Mouse (Mus musculus) lung, embryonic 14.5 days (tissue): ENCODE measurements around the gene Rpia. TPM values are rescaled to one million over a fixed set of nuclear protein-coding genes. Genes with fewer than 3 reads are reported as not detected.

Source experiments
- ATAC-seq: fragments of 200-750 bp; cut with Nextera tagmentation; 2 replicates; pipeline ENCODE4 v1.8.0; 2017; ENCODE audit warnings: mild to moderate bottlenecking, moderate TSS enrichment, moderate library complexity; ENCODE audit not compliant: insufficient read depth
- DNase-seq: peaks from one replicate; pipeline ENCODE4 v3.0.0-alpha.2; 2015
- H3K27ac ChIP-seq: fragments of 300-500 bp; sonication (generic); 2 replicates; pipeline ENCODE4 v1.5.1; 2014; ENCODE audit warnings: low read depth, mild to moderate bottlenecking, moderate library complexity
- H3K27me3 ChIP-seq: fragments of 300-500 bp; sonication (generic); 2 replicates; pipeline ENCODE4 v1.6.1; 2014; ENCODE audit warnings: low read length, control low read depth; ENCODE audit not compliant: insufficient read depth
- H3K36me3 ChIP-seq: fragments of 300-500 bp; sonication (generic); 2 replicates; pipeline ENCODE4 v1.6.1; 2014; ENCODE audit warnings: control low read depth; ENCODE audit not compliant: insufficient read depth
- H3K4me1 ChIP-seq: fragments of 300-500 bp; sonication (generic); 2 replicates; pipeline ENCODE4 v1.6.1; 2014; ENCODE audit warnings: antibody characterized with exemption, control low read depth; ENCODE audit not compliant: insufficient read depth
- H3K4me2 ChIP-seq: fragments of 300-500 bp; sonication (generic); 2 replicates; pipeline ENCODE4 v1.6.1; 2014; ENCODE audit warnings: mild to moderate bottlenecking
- H3K4me3 ChIP-seq: fragments of 300-500 bp; sonication (generic); 2 replicates; pipeline ENCODE4 v1.5.1; 2014; ENCODE audit warnings: low read depth, low read length
- H3K9ac ChIP-seq: fragments of 300-500 bp; sonication (generic); 2 replicates; pipeline ENCODE4 v1.6.1; 2014
- H3K9me3 ChIP-seq: fragments of 300-500 bp; sonication (generic); 2 replicates; pipeline ENCODE4 v1.6.1; 2016; ENCODE audit warnings: low read depth, low read length, control low read depth
- CTCF ChIP-seq: IDR thresholded peaks from 2 replicates; pipeline ENCODE4 v1.5.1; 2016; ENCODE audit warnings: antibody characterized with exemption, low read depth
- WGBS: fragments of 180-500 bp; shearing (Covaris S2); extraction: QIAGEN DNeasy Blood & Tissue Kit; methylation state at CpG from one replicate; pipeline ENCODE4 v1.1.7; 2014; 5-methylcytosine and 5-hydroxymethylcytosine counted together
- polyA plus RNA-seq: library from polyadenylated mRNA; unstranded; fragments of >200 nt; fragmentation: Nextera tagmentation; extraction: Ambion mirVana; gene quantifications from 2 replicates; pipeline ENCODE4 v1.2.1, GENCODE M21; 2014

Gene Rpia
- polyA plus RNA-seq, 1 experiment from 2014 or later = 2.5 TPM

GRCm38 (mm10) chr6:70813921-70814628 lies 22.0 kb upstream of the Rpia start:
- no peak overlapping the region for H3K4me3 ChIP-seq
- no peak overlapping the region for H3K4me2 ChIP-seq
- H3K27ac ChIP-seq = no peak overlapping the region
- H3K4me1 ChIP-seq = no peaks in the 10 kb centered on the region
- no peaks in the 10 kb centered on the region for H3K9me3 ChIP-seq
- no peak overlapping the region for H3K9ac ChIP-seq
- 0 out of 2 replicates have a peak, but pooled peaks have one; percentile 20 for ATAC-seq
- DNase-seq = no peak
- no peaks in the 10 kb centered on the region for H3K27me3 ChIP-seq
- TF ChIP-seq CTCF = no peak
- 62% methylated on average over 18 of the region's 18 CpGs for WGBS
- no peaks in the 10 kb centered on the region for H3K36me3 ChIP-seq

- H3K4me2 ChIP-seq = no peak overlapping the region
Observed at GRCm38 (mm10) chr6:70812526-70812895, 20.5 kb upstream of the Rpia start.

GRCm38 (mm10) chr6:70811557-70812525 lies 19.8 kb upstream of the Rpia start:
- no peaks in the 10 kb centered on the region for H3K27me3 ChIP-seq
- no peak overlapping the region for H3K4me2 ChIP-seq
- H3K4me3 ChIP-seq = no peak overlapping the region
- DNase-seq (peak; percentile 90), ATAC-seq (peak; percentile 51; the same call in 1 of the 2 replicates)
- H3K36me3 ChIP-seq = no peaks in the 10 kb centered on the region
- no peak overlapping the region for H3K27ac ChIP-seq
- H3K4me1 ChIP-seq = no peaks in the 10 kb centered on the region
- peak; percentile 90 for TF ChIP-seq CTCF
- H3K9ac ChIP-seq = no peak overlapping the region
- WGBS = 8% methylated on average over 6 of the region's 6 CpGs
- H3K9me3 ChIP-seq = no peaks in the 10 kb centered on the region

More at GRCm38 (mm10) chr6:70812526-70812895, 20.5 kb upstream of the Rpia start:
- no peaks in the 10 kb centered on the region for H3K27me3 ChIP-seq
- WGBS = 27% methylated on average over 4 of the region's 4 CpGs
- H3K4me1 ChIP-seq = no peaks in the 10 kb centered on the region
- H3K36me3 ChIP-seq = no peaks in the 10 kb centered on the region
- H3K4me3 ChIP-seq = no peak overlapping the region
- H3K9ac ChIP-seq = no peak overlapping the region
- TF ChIP-seq CTCF = no peak
- 0 out of 2 replicates have a peak overlapping the region, but pooled peaks have one; percentile 19 for H3K27ac ChIP-seq
- DNase-seq = peak; percentile 11
- ATAC-seq = peak; percentile 57
- H3K9me3 ChIP-seq = no peaks in the 10 kb centered on the region

GRCm38 (mm10) chr6:70810524-70810923 lies 18.5 kb upstream of the Rpia start:
- Histone ChIP-seq H3K27ac (no peak overlapping the region), H3K9ac (no peak overlapping the region), H3K4me1 (no peaks in the 10 kb centered on the region), H3K4me3 (no peak overlapping the region), H3K4me2 (no peak overlapping the region), H3K9me3 (no peaks in the 10 kb centered on the region), H3K27me3 (no peaks in the 10 kb centered on the region), H3K36me3 (no peaks in the 10 kb centered on the region)
- ATAC-seq (no peak), DNase-seq (no peak)
- 79% methylated on average over 1 of the region's 1 CpGs for WGBS
- TF ChIP-seq CTCF = no peak

GRCm38 (mm10) chr6:70806514-70806912 lies 14.5 kb upstream of the Rpia start:
- Histone ChIP-seq H3K27ac (no peak overlapping the region), H3K9me3 (no peaks in the 10 kb centered on the region), H3K36me3 (no peaks in the 10 kb centered on the region), H3K9ac (no peak overlapping the region), H3K27me3 (no peaks in the 10 kb centered on the region), H3K4me3 (no peak overlapping the region), H3K4me2 (no peak overlapping the region), H3K4me1 (no peaks in the 10 kb centered on the region)
- 56% methylated on average over 1 of the region's 1 CpGs for WGBS
- TF ChIP-seq CTCF = no peak
- ATAC-seq (no peak), DNase-seq (no peak)

- no peaks in the 10 kb centered on the region for H3K36me3 ChIP-seq
- 21% methylated on average over 13 of the region's 13 CpGs for WGBS
- peak; percentile 92 for DNase-seq
- no peak overlapping the region for H3K9ac ChIP-seq
- no peaks in the 10 kb centered on the region for H3K4me1 ChIP-seq
- ATAC-seq = peak; percentile 68
- peak overlapping the region; percentile 5; the same call in 1 of the 2 replicates for H3K4me2 ChIP-seq
- no peaks in the 10 kb centered on the region for H3K9me3 ChIP-seq
- no peaks in the 10 kb centered on the region for H3K27me3 ChIP-seq
- H3K4me3 ChIP-seq = no peak overlapping the region
- no peak overlapping the region for H3K27ac ChIP-seq
- peak; percentile 81 for TF ChIP-seq CTCF
Observed at GRCm38 (mm10) chr6:70805820-70806513, 13.9 kb upstream of the Rpia start.

GRCm38 (mm10) chr6:70805267-70805666 lies 13.2 kb upstream of the Rpia start:
- DNase-seq (peak; percentile 87), ATAC-seq (peak; percentile 72)
- 13% methylated on average over 7 of the region's 7 CpGs for WGBS
- Histone ChIP-seq H3K27me3 (no peaks in the 10 kb centered on the region), H3K9ac (no peak overlapping the region), H3K4me2 (peak overlapping the region; percentile 36; the same call in 1 of the 2 replicates), H3K4me3 (no peak overlapping the region), H3K36me3 (no peaks in the 10 kb centered on the region), H3K27ac (no peak overlapping the region), H3K4me1 (no peaks in the 10 kb centered on the region), H3K9me3 (no peaks in the 10 kb centered on the region)
- peak; percentile 70 for TF ChIP-seq CTCF
